Mouse (Mus musculus) cerebellum, adult 11 months (tissue): Measurements from ENCODE around the gene Upk2.
A peak's percentile ranks its signal among the peaks of the same experiment; 100 is the strongest.
"Not testable (repeated sequence)": the region's sequence is repeated elsewhere in the genome, so short reads cannot be mapped to it uniquely, and the experiment has no call there.

Experiments used
- DNase-seq: peaks from one replicate; pipeline ENCODE4 v3.0.0; 2022

Gene Upk2

GRCm38 (mm10) chr9:44461950-44462349 lies 7.2 kb upstream of the Upk2 start:
- DNase-seq = no peak

DNA sequence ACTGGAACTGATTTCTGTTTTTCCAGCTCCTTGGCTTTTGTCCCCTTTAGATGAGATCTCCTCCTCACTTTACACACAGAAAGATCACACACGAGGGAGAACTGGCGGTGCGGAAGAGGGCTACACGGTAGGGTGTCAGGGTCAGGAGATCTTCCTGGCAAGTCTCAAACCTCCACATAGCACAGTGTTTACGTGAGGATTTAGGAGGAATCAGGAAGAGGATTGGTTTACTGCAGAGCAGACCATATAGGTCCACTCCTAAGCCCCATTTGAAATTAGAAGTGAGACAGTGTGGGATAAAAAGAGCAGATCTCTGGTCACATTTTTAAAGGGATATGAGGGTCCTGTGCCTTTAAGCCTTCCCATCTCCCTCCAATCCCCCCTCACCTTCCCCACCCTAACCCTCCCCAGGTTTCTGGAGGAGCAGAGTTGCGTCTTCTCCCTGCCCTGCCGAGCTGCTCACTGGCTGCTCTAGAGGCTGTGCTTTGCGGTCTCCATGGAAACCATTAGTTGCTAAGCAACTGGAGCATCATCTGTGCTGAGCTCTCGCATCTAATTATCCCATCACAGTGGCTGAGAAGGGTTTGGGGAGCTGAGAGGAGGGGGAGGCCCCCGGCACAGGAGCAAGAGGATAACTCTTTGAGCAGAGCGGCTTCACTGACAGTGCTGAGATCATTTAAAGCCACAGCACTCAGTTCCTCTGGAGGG lies 2.4 kb upstream of the Upk2 start:
- peak; percentile 21 for DNase-seq

DNA sequence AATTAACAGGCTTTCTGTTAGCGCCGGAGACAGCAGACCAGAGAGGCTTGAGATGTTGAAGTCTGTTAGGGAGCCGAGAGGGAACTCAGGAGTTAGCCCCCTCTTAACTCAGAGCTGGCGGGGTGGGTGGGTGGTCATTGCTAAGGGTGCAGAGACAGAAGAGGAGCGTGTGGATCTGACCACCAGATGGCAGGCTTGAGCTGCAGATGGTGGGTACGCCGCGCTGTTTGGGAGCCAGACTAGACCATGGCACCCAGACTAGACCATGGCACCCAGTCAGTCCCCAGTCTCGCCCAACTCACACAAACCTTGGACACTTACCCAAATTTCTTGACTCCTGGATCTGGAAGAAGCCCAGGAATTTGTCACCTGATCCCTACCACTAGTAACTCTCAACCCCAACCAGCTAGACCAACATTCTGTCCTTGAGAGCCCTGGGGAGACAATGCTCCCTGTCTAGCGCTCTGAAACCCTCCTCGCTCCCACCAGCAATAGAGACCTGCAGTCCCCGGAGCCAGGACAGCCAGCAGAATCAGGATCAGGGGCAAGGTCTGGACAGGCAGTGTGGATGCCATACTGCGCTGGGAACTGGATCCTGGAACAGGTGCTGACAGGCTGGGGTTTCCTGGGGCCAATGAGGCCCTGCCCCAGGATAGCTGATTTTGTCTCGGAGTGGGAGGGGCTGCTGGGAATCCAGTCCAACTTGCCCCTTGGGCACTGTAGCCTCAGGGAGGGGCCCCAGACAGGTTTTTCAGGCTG lies 465 bp downstream of the Upk2 start:
- peak; percentile 80 for DNase-seq

GRCm38 (mm10) chr9:44450387-44450786 lies 4.4 kb downstream of the Upk2 start:
- DNase-seq = no peak

DNA sequence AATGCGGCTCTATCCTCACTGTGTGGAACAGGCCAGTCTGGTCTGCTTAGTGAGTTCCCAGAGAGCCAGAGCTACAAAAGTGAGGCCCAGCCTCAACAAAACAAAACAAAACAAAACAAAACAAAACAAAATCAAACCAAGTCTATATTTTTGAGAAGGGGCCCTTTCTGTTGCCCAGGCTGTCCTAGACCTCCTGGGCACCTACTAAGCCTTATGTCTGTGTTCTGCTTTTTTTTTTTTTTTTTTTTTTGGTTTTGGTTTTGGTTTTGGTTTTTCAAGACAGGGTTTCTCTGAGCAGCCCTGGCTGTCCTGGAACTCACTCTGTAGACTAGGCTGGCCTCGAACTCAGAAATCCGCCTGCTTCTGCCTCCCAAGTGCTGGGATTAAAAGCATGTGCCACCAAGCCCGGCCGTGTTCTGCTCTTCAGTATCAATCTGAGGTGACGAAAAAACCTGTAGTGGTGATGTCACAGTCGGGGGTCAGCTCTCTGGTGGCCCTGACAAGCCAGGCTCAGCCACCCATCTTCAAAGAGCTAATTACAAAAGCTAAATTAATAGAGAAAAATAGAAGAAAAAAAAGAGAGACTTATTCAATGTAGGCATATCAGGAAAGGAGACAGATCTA lies 10.3 kb downstream of the Upk2 start:
- not testable (repeated sequence) for DNase-seq

GRCm38 (mm10) chr9:44440961-44441360 lies 13.8 kb downstream of the Upk2 start, which contains the start of gene Foxr1:
Foxr1 (minus strand) TSS chr9:44441136.
- no peak for DNase-seq

GRCm38 (mm10) chr9:44435747-44436146 lies 19.0 kb downstream of the Upk2 start:
- DNase-seq = no peak

DNA sequence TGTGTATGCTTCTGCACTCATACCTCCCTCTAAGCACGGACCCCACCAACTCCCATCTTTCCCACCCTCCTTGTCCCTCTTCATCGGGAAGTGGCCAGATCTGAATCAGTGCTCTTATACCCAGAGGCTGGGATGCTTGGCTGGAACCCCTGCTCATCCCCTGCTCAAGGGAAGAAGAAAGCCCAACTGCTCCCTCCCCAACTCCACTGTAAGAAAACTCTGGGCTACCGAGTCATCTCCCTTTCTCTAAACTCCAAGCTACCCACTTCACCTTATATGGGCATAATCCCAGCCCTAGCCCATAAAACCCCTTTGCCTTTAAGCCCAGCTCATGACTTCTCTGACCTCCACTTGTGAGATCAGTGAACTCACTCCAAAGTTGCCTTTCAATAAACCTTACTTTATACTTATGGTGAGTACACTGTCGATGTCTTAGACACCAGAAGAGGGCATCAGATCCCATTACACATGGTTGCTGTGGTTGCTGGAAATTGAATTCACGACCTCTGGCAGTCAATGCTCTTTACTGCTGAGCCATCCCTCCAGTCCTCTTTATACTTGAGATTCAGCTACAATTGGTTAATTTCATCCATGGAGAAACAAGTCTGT lies 22.1 kb downstream of the Upk2 start:
- DNase-seq = no peak

- no peak for DNase-seq
Measured at GRCm38 (mm10) chr9:44423576-44423975, 31.2 kb downstream of the Upk2 start.

GRCm38 (mm10) chr9:44420280-44420898 lies 34.4 kb downstream of the Upk2 start:
- DNase-seq = no peak

- not testable (repeated sequence) for DNase-seq
Measured at GRCm38 (mm10) chr9:44419730-44420129, 35.0 kb downstream of the Upk2 start.

DNA sequence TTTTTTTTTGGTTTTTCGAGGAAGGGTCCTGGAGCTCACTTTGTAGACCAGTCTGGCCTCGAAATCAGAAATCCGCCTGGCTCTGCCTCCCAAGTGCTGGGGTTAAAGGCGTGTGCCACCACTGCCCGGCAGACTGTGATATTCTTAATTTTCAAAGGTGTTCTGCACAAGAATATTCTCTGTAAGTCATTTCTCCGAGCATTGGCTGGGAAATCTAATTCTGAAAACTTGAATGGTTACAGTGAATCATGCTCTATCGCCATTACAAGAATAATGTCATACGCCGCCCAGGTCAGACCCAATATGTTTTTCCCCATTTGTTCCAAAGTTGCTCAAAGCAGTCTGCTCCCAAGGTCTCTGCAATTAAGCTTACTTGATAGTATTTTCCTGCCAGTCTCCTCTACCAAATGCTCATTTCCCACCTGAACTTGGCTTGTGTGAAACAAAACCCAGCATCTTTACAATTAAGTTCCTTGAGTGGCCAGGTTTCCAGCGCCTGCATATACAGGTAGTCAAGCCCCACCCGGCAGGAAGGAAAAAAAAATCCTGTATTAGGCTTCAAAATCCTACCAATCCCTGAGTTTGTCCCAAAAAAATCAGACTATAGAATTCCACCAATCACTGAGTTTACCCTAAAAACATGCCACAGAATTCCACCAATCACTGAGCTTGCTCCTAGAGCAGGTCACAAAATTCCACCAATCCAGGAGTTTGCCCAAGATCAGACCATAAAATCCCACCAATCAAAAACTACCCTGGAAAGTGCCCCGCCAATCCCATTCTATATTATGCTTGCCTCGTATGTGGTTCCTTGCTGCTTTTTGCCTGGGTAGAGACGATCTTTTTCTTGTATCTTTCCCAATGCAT lies 36.0 kb downstream of the Upk2 start, which contains the start of gene Ccdc84:
Ccdc84 (minus strand) TSS at position 51 of the 867 bp plus-strand sequence.
- no peak for DNase-seq

DNA sequence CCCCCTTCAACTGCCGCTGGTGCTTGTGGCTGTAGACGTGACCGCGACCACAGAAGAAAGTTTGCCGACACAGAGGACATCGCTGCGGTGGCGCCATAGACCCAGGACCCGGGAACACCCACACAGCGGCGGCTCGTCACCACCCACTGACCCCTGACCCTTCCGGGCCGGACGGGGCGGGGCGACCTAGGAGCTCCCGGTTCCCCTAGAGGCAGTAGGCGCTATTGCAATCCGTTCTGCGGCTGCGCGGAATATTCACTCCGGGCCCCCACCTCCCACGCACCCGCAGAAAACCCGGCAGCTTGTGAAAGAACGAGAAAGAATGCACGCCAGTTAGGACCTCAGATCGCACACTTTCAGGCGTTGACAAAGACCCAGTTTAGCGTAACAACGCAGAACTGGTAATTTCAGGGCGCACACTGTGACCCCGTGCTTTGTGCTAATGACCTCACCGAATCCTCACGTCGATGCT lies 36.8 kb downstream of the Upk2 start:
- peak; percentile 94 for DNase-seq

GRCm38 (mm10) chr9:44417156-44417891 lies 37.5 kb downstream of the Upk2 start:
- DNase-seq = no peak

- no peak for DNase-seq
Measured at GRCm38 (mm10) chr9:44412781-44413180, 42.0 kb downstream of the Upk2 start.

- no peak for DNase-seq
Measured at GRCm38 (mm10) chr9:44412306-44412705, 42.5 kb downstream of the Upk2 start.

DNA sequence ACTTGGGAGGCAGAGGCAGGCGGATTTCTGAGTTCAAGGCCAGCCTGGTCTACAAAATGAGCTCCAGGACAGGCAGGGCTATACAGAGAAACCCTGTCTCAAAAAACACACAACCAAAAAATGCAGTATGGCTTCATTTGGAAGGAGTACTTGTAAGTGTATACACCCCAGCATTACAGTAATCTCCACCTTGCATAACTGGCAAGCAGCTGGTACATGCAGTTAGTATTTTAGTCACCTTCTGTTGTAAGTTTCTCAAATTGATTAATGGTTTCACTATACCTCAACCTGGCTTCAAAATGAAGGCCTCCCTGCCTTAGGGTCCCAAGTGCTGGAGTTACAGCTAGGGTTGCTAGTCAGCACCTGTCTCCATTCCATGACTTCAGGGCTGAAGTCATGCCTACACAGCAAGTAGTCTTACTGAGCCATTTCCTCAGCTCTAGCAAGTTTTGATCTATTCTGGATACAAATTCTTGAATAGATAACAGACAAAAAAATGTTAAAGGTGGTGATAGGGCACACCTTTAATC lies 43.1 kb downstream of the Upk2 start:
- no peak for DNase-seq

DNA sequence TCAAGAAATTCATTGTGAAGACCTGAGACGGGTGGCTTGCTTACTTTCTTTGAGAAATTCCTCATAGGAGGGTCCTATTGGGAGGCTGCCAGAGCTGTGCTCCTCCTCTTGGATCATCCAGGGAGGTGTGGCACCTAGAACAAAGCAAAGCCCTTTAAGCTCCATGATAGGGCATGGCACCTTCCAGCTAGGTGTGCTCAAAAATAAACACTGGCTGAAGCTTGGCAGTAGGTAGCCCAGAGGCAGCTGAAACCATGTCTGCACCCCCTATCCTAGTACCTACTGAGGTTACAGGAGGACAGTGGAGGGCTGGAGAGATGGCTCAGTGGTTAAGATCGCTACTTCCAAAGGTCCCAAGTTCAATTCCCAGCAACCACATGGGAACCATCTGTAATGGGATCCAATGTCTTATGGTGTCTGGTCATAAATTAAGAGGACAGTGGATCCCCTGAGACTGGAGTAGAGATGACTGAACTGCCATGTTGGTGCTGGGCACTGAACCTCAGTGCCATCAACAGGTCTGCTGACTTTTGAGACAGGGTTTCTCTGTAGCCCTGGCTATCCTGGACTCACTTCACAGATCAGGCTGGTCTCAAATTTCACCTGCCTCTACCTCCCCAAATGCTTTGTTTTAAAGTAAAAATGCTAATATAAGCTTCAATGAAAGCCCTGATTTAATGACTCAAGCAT lies 44.0 kb downstream of the Upk2 start:
- no peak for DNase-seq

- not testable (repeated sequence) for DNase-seq
Measured at GRCm38 (mm10) chr9:44408693-44409092, 46.1 kb downstream of the Upk2 start.

DNA sequence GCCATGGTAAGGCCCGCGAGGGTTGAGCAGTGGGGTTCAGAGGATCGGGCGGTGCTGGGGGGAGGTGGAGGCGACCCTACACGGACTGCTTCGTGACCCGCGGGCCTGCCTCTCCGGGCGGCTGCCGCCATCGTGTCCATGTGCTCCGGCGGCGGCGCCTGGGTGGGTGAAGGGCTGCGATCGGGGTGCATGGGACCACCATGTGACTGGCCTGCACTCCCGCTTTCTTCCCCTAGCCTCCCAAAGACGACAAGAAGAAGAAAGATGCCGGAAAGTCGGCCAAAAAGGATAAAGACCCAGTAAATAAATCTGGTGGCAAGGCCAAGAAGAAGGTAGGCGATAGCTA lies 47.1 kb downstream of the Upk2 start:
- no peak for DNase-seq
